Mouse (Mus musculus) left cerebral cortex, adult 9 months (tissue): ENCODE measurements around the gene Adam11.

Source experiments
- DNase-seq, 2 experiments: peaks; one replicate each; pipeline ENCODE4 v3.0.0; 2022; ENCODE audit warnings: low spot score in 2 of 2

Adam11 gene

DNA sequence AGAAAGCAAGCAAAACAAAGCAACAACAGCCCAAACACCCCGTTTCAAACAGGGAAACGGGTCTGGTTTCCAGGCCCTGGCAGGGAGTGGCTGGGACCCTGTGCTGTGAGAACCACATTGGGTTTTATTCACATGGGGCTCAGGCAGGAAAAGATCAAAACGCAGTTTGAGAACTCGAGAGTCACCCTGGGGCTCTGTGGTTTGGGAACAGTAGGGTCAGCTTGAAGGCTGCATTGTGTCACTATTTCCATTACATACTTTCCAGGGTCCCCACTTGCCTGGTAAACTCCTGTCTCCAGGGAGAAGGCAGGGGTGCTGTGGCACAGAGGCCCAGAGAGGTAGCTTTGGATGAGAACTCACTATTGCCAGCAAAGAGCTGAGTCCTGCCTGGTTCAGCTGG is 65.9 kb downstream of the Adam11 start:
- DNase-seq = no peak
